Comparison of ENCODE assay signal across 7 mouse cellular contexts in the genomic region with DNA sequence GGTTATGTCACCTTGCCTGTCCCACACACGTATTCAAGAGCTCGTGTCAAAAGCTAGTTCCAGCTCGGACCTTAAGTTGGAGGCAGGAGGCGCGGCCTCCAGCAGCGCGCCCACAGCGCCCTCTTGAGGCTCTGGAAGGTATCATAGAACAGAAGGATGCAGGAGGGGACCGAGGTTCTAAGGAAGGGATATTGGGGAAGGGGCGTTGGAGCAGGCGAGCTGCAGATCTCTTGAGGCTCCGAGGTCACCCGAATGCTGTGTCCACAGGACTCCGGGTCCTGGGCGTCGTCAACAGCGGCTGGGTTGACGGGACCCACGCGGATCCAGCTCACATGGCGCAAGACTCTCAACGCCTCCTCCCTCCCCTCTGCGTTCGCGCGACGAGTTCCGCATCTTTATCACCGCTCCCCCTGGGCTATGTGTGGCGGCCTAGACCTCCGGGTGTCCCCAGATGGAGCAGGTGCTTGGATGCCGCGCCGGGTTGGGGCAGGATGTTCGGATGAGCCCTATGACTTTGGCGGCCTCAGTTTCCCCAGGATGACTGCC. TPM values are rescaled to one million over a fixed set of nuclear protein-coding genes. Genes with fewer than 3 reads are reported as not detected.
DNase-seq lines count a peak whose midpoint lies in the region; ATAC-seq lines count a peak whose summit lies in the region.

No protein-coding gene starts in this region.

- ATAC-seq in megakaryocyte-erythroid progenitor cell, adult 5-6 weeks (replicated peaks; ENCODE audit: low FRiP score, low TSS enrichment, poor library complexity, severe bottlenecking), result peak; percentile 77

- DNase-seq in ZHBTc4 (ENCODE audit: low read depth, low spot score), result peak; percentile 95
- DNase-seq in cerebellum, postnatal 10 days, result peak; percentile 79
- peak; percentile 33 to 54 for DNase-seq in frontal cortex, postnatal 25 days (ENCODE audit: low spot score in 2 of 2)
- peak; percentile 90 for DNase-seq in induced T-regulatory cell, adult 2 months (ENCODE audit: low read depth)
- peak; percentile 40 to 79 for DNase-seq in left cerebral cortex, postnatal 14 days (ENCODE audit: low spot score in 2 of 2)
- DNase-seq in right cerebral cortex, postnatal 4 days, result peak; percentile 80

- intact Hi-C loops in left cerebral cortex, postnatal 14 days (cut with DNase I), result no loop called here

RNA-seq across cellular contexts. Expression of a gene that starts 50.8 kb away (rescaled TPM):
- total RNA-seq in left cerebral cortex, postnatal 14 days (2021), result 10 to 100 TPM; 44.9 to 47.4 TPM
- total RNA-seq in megakaryocyte-erythroid progenitor cell, adult 5-6 weeks (2014; fragmentation: Nextera tagmentation), result not detected in 2 replicates
- total RNA-seq in megakaryocyte-erythroid progenitor cell, adult 5-6 weeks (2017), result not detected in 2 replicates

Comparison
In these comparisons a context has a peak if more than half of its experiments do, and no peak if none do; other contexts are left out.
1. Peak in every context shown above with its lines: DNase-seq and ATAC-seq.
2. DNase-seq: peak in every context shown above with its lines; median percentile 95 in ZHBTc4; 90 in induced T-regulatory cell, adult 2 months; 80 in right cerebral cortex, postnatal 4 days; 79 in cerebellum, postnatal 10 days; 60 in left cerebral cortex, postnatal 14 days; 44 in frontal cortex, postnatal 25 days.
3. RNA of a gene that starts 50.8 kb away (total RNA-seq): 44.9 to 47.4 TPM in left cerebral cortex, postnatal 14 days; not detected in megakaryocyte-erythroid progenitor cell, adult 5-6 weeks; every median in the first group is over 10 times any median in the second.